Mouse (Mus musculus): ENCODE results near the gene Caln1.

DNA sequence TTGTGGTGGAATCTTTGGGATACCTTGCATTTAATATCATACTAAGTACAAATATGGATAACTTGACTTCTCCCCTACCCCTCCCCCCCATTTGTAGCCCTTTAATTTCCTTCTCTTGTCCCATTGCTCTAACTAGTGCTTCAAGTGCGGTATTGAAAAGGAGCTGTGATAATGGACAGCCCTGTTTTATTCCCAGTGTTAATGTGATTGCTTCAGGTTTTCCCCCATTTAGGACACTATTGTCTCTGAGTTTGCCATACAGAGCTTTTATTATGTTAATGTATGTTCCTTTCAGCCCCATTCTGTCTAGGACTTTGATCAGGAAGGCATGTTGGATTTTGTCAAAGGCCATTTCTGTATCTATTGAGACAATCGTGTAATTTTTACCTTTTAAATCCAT is 266.1 kb downstream of the Caln1 start:
- TF ChIP-seq CTCF (IDR thresholded peaks at IDR 0.05; ENCODE audit: borderline replicate concordance, extremely low read depth, insufficient read depth, insufficient read length): no peak
- no peak for TF ChIP-seq POLR2A (IDR thresholded peaks at IDR 0.05; ENCODE audit: borderline replicate concordance, extremely low read depth, insufficient read depth, insufficient read length, poor library complexity, severe bottlenecking)
